Comparison of ENCODE assay signal across 24 mouse cellular contexts in the genomic region with DNA sequence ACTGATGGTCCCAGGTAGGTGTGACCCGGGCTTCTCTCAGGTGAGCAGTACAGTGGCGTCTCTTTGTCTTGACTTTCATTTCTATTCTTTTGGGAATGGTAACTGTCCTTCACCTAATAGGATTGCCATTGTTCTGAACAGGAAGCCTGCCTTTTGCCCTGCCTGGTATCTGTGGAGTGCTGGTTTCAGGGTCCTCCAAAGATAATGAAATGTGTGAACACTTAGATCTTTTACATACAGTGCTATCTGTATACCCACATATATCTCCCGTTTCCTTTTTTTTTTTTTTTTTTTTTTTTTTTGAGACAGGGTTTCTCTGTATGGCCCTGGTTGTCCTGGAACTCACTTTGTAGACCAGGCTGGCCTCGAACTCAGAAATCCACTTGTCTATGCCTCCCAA. TPM values are rescaled to one million over a fixed set of nuclear protein-coding genes. Genes with fewer than 3 reads are reported as not detected.
"Had no signal": no experiment of that assay in that cellular context is flagged by ENCODE, and none has a peak within 500 bp of the region (broad histone marks: within the 10 kb centered on the region; RNA-seq: fewer than 3 reads in every experiment).

No protein-coding gene starts in this region.

- ATAC-seq: intestine, postnatal 0 days; midbrain, embryonic 16.5 days had no signal

- H3K4me3 ChIP-seq: left cerebral cortex, adult 2 months; lung, embryonic 15.5 days; midbrain, embryonic 12.5 days; myocyte; neural tube, embryonic 13.5 days had no signal

- DNase-seq: kidney, adult 2 months; kidney, postnatal 25 days; layer of hippocampus, postnatal 36 days; lung, adult 18-20 months; lung, postnatal 10 days; lung, postnatal 36 days; retina, postnatal 1 day; right cerebral cortex, postnatal 25 days; thymus, adult 18-20 months; thymus, postnatal 36 days had no signal

- H3K27me3 ChIP-seq: lung, embryonic 15.5 days; midbrain, embryonic 12.5 days; neural tube, embryonic 13.5 days had no signal

- H3K4me2 ChIP-seq: lung, embryonic 15.5 days; midbrain, embryonic 12.5 days; neural tube, embryonic 13.5 days had no signal

- H3K9me3 ChIP-seq: lung, embryonic 15.5 days; midbrain, embryonic 12.5 days; neural tube, embryonic 13.5 days had no signal

- H3K27ac ChIP-seq: kidney, postnatal 0 days; left cerebral cortex, adult 2 months; lung, embryonic 15.5 days; midbrain, embryonic 12.5 days; neural tube, embryonic 13.5 days had no signal

- H3K9ac ChIP-seq: lung, embryonic 15.5 days; midbrain, embryonic 12.5 days; neural tube, embryonic 13.5 days had no signal

- H3K4me1 ChIP-seq: lung, embryonic 15.5 days; midbrain, embryonic 12.5 days; neural tube, embryonic 13.5 days had no signal

RNA-seq across cellular contexts. Expression of a gene that starts 23.7 kb away (rescaled TPM):
- total RNA-seq: layer of hippocampus, adult 8-10 months; layer of hippocampus, postnatal 10 days; layer of hippocampus, postnatal 36 days; left cerebral cortex, adult 2 months; left cerebral cortex, postnatal 10 days; left cerebral cortex, postnatal 36 days; monocyte, adult 5-6 weeks; neutrophil, adult 5-6 weeks had no signal
- polyA plus RNA-seq: midbrain, embryonic 12.5 days; myocyte had no signal
